Mouse (Mus musculus) thymus, adult 2 months (tissue): ENCODE results near the gene Senp6.

Source experiments
- CTCF ChIP-seq: fragments of 200-500 bp; IDR thresholded peaks from 2 replicates; pipeline ENCODE4 v1.5.1; 2012; ENCODE audit warnings: mild to moderate bottlenecking, control low read depth, low read length, moderate library complexity, borderline replicate concordance; ENCODE audit not compliant: control insufficient read depth, poor library complexity, insufficient read depth; ENCODE audit errors: extremely low read depth
- POLR2A ChIP-seq: fragments of 200-500 bp; IDR thresholded peaks from 2 replicates; pipeline ENCODE4 v1.6.1; 2012; ENCODE audit warnings: mild to moderate bottlenecking, low read length, control low read depth, moderate library complexity; ENCODE audit not compliant: control insufficient read depth, poor library complexity, insufficient read depth; ENCODE audit errors: extremely low read depth

- TF ChIP-seq CTCF (no peak), POLR2A (no peak)
Measured at GRCm38 (mm10) chr9:80186693-80187092, 120.0 kb downstream of the Senp6 start.
